Mouse (Mus musculus) limb, embryonic 13.5 days (tissue): ENCODE data around the gene Tmem183a. TPM values are rescaled to one million over a fixed set of nuclear protein-coding genes. Genes with fewer than 3 reads are reported as not detected.

ENCODE experiments used
- ATAC-seq: fragments of 200-750 bp; cut with Nextera tagmentation; 2 replicates; pipeline ENCODE4 v1.8.0; 2017; ENCODE audit warnings: low read depth, moderate number of reproducible peaks, moderate TSS enrichment; ENCODE audit not compliant: low FRiP score
- H3K27ac ChIP-seq: fragments of 300-500 bp; sonication (generic); 2 replicates; pipeline ENCODE4 v1.5.1; 2015; ENCODE audit warnings: inconsistent platforms, mild to moderate bottlenecking, moderate library complexity
- H3K27me3 ChIP-seq: fragments of 300-500 bp; sonication (generic); 2 replicates; pipeline ENCODE4 v1.6.1; 2015; ENCODE audit warnings: mild to moderate bottlenecking, inconsistent platforms
- H3K36me3 ChIP-seq: fragments of 300-500 bp; sonication (generic); 2 replicates; pipeline ENCODE4 v1.6.1; 2015; ENCODE audit warnings: inconsistent platforms, mild to moderate bottlenecking, moderate library complexity
- H3K4me1 ChIP-seq: fragments of 300-500 bp; sonication (generic); 2 replicates; pipeline ENCODE4 v1.6.1; 2015; ENCODE audit warnings: inconsistent platforms
- H3K4me2 ChIP-seq: fragments of 300-500 bp; sonication (generic); replicated peaks from 2 replicates; pipeline ENCODE4 v1.6.1; 2015; ENCODE audit warnings: inconsistent platforms, mild to moderate bottlenecking, moderate library complexity
- H3K4me3 ChIP-seq: fragments of 300-500 bp; sonication (generic); 2 replicates; pipeline ENCODE4 v1.5.1; 2015; ENCODE audit warnings: moderate library complexity, mild to moderate bottlenecking, inconsistent platforms
- H3K9ac ChIP-seq: fragments of 300-500 bp; sonication (generic); 2 replicates; pipeline ENCODE4 v1.6.1; 2015; ENCODE audit warnings: mild to moderate bottlenecking, inconsistent platforms
- H3K9me3 ChIP-seq: fragments of 300-500 bp; sonication (generic); 2 replicates; pipeline ENCODE4 v1.6.1; 2016; ENCODE audit warnings: inconsistent platforms
- WGBS: fragments of 180-500 bp; shearing (Covaris S2); methylation state at CpG from one replicate; pipeline ENCODE4 v1.1.7; 2015; 5-methylcytosine and 5-hydroxymethylcytosine counted together
- polyA plus RNA-seq: library from polyadenylated mRNA; unstranded; fragments of >200 nt; fragmentation: Nextera tagmentation; extraction: Ambion mirVana; gene quantifications from 2 replicates; pipeline ENCODE4 v1.2.1, GENCODE M21; 2015

The Tmem183a gene
- polyA plus RNA-seq, 1 experiment from 2014 or later: 90.9 TPM

DNA sequence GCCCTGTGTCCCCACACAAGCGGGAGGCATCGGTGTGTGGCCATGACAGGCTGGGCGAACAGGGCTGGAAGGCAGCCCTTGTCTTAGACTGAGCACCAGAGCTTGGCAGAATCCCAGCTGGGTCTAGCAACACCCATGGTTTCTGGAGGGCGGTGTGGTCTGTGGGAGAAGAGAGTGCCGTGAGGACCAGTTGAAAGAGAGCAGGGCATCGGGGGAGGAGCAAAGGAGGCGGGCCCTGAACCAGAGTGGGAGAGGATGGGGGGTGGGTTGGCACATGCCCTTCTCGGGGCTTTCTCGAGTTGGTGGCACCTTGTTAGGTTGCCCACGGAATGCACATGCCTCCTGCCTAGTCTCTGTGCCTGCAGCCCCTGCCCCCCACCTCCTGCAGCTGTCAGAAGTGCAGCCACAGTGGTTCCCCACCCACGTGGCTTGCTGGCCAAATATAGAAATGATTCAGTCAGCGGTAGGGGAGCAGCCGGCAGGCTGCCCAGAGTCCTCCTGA is 29.0 kb downstream of the Tmem183a start, which contains the start of gene Ppfia4:
Gene Ppfia4, minus strand, starts transcription at position 159 of the 502 bp plus-strand sequence.
- ATAC-seq: peak; percentile 60
- H3K9me3 ChIP-seq: no peaks in the 10 kb centered on the region
- 54% methylated on average over 13 of the region's 13 CpGs for WGBS
- no peaks in the 10 kb centered on the region for H3K36me3 ChIP-seq
- H3K27ac ChIP-seq: no peak within 1 kb of the TSS
- no peaks in the 10 kb centered on the region for H3K27me3 ChIP-seq
- H3K4me1 ChIP-seq: peaks cover 32% of the 10 kb centered on the region
- H3K9ac ChIP-seq: no peak within 1 kb of the TSS
- peak within 1 kb of the TSS; percentile 11; the same call in 1 of the 2 replicates for H3K4me2 ChIP-seq
- no peak within 1 kb of the TSS for H3K4me3 ChIP-seq

DNA sequence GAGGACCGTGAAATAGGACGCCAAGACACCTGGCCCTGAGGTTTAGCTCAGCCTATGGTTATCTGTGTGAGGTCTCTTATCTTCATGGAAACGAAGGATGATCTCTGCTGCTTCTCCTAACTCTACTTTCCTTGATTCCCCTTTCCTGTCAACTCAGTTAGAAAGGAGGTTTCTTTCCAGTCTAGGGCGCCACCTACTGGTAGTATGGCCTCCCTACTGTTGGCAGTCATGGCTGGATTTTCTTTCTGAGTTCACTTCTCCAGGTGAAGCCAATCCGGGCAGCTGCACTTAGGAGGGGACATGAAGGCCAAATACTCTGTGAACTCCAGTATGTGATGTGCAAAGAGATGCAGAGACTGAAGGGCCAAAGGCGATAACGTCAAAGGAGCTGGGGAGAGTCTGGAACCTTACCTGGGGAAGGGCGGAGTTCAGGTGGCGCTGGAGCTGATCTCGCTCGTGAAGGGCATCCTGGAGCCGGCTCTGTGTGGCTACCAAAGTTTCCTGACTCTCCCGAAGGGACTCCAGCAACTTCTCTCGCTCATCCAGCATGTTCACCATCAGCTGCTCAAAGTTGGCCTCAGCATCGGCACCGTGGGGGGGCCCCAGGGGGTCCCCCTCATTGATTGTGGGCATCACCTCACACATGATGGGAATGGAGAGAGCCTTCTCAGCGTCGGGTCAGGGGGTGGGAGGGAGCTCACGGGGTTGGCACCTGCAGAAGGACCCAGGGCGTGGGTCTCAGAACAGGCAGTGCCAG is 29.7 kb downstream of the Tmem183a start:
- H3K9me3 ChIP-seq: no peaks in the 10 kb centered on the region
- H3K36me3 ChIP-seq: peaks cover 2% of the 10 kb centered on the region; the same call in 1 of the 2 replicates
- no peak for ATAC-seq
- WGBS: 60% methylated on average over 20 of the region's 20 CpGs
- no peak overlapping the region for H3K9ac ChIP-seq
- no peaks in the 10 kb centered on the region for H3K27me3 ChIP-seq
- no peak overlapping the region for H3K27ac ChIP-seq
- no peak overlapping the region for H3K4me3 ChIP-seq
- H3K4me2 ChIP-seq: 0 out of 2 replicates have a peak overlapping the region, but pooled peaks have one; percentile 11
- peaks cover 24% of the 10 kb centered on the region for H3K4me1 ChIP-seq

- Histone ChIP-seq H3K4me2 (no peak overlapping the region), H3K4me1 (no peaks in the 10 kb centered on the region), H3K27me3 (no peaks in the 10 kb centered on the region), H3K9ac (no peak overlapping the region), H3K4me3 (no peak overlapping the region), H3K9me3 (no peaks in the 10 kb centered on the region), H3K27ac (no peak overlapping the region), H3K36me3 (peaks cover 13% of the 10 kb centered on the region)
- WGBS: 91% methylated on average over 12 of the region's 12 CpGs
- no peak for ATAC-seq
Observed at GRCm38 (mm10) chr1:134326841-134327346, 34.9 kb downstream of the Tmem183a start.

DNA sequence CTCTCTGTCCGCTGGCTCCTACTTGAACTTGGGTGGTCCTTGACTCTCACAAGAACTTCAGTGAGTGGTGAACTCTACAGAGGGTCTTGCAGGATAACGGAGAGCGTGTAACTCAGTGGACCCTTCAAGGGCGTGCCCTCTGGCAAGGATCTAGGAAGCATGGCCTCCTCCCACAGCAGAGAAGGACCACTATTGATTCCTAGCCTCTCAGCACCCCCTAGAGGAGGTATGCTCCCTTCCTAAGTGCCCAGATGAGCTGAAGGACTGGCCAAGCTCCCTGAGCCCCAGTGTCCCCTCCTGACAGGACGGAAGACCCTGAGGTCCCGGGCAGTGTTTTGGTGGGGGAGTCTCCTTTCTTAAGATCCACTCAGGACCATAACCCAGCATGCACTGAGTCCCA is 39.2 kb downstream of the Tmem183a start:
- Histone ChIP-seq H3K4me3 (no peak overlapping the region), H3K27me3 (no peaks in the 10 kb centered on the region), H3K4me1 (peaks cover 11% of the 10 kb centered on the region), H3K9ac (no peak overlapping the region), H3K27ac (no peak overlapping the region), H3K9me3 (no peaks in the 10 kb centered on the region), H3K4me2 (no peak overlapping the region), H3K36me3 (peaks cover 19% of the 10 kb centered on the region)
- WGBS: 85% methylated on average over 6 of the region's 6 CpGs
- ATAC-seq: no peak

DNA sequence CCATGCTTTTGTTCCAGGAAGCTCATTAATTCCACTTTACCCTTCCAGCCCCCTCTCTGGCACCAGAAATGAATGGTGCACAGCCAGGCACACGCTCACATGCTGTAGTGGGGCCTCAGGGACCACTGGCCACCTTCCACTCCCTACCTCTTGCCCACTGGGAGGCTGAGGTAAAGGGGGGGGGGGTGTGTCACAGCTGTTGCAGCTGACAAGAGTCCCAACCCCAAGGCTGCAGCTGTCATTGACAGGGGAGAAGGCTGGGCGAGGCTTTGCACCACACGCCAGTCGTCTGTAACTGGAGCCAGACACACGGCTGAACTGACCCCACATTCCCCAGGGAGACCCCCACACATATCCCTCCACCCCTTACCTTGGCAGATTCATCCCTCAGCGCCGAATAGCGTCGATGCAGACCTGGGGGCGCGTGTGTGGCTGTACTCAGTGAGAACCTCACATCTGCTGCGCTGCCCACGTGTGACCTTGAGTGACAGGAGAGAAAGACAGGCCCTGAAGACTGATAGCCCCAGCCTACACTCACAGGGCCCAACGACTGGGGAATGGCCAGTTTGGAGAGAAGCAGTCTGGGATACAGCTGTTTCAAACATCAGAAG is 41.0 kb downstream of the Tmem183a start:
- 38% methylated on average over 14 of the region's 14 CpGs for WGBS
- peak; percentile 82 for ATAC-seq
- H3K9ac ChIP-seq: no peak overlapping the region
- H3K4me3 ChIP-seq: no peak overlapping the region
- H3K4me1 ChIP-seq: peaks cover 11% of the 10 kb centered on the region
- H3K9me3 ChIP-seq: no peaks in the 10 kb centered on the region
- no peak overlapping the region for H3K27ac ChIP-seq
- H3K4me2 ChIP-seq: no peak overlapping the region
- H3K27me3 ChIP-seq: no peaks in the 10 kb centered on the region
- H3K36me3 ChIP-seq: peaks cover 14% of the 10 kb centered on the region

GRCm38 (mm10) chr1:134318261-134318660 is 43.5 kb downstream of the Tmem183a start:
- H3K4me3 ChIP-seq: no peak overlapping the region
- no peak overlapping the region for H3K9ac ChIP-seq
- WGBS: 87% methylated on average over 5 of the region's 5 CpGs
- peaks cover 14% of the 10 kb centered on the region for H3K36me3 ChIP-seq
- ATAC-seq: no peak
- H3K9me3 ChIP-seq: no peaks in the 10 kb centered on the region
- no peak overlapping the region for H3K4me2 ChIP-seq
- H3K4me1 ChIP-seq: peaks cover 11% of the 10 kb centered on the region
- H3K27me3 ChIP-seq: no peaks in the 10 kb centered on the region
- H3K27ac ChIP-seq: no peak overlapping the region

DNA sequence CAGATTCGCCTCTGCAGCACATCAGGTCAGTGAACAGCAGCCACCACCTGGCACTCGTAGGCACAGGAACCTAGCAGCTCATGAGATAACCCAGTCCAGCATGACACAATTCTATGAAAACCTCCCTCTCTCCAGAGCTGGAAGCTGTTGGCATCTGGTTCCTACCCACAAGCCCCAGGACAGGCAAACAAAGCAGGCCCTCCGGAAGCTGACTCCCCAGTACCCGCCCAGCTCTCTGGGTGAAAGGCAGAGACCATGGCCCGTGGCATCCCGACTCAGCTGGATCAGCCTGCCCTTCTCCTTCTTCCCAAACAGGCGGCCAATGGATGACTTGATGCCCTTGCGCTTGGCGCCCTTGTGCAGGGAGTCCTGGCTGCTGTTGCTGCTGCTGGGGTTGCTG is 45.4 kb downstream of the Tmem183a start:
- no peak for ATAC-seq

DNA sequence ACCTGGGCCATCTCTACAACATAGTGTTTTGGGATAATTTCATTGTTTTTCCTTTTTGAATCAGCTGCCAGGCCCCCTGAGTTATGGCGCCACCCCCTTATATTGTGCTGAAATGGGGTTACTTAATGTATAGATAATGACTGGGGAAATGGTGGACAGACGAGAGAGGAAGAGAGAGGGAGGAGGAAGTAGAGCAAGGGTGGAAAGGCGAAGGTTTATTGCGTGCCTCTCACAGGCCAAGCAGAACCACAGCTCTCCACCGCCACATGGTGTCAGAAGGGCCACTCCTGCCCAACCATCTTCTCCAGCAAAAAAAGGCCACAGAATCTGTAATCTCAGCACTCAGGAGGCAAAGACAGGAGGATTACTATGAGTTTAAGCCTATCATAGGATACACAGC is 46.6 kb downstream of the Tmem183a start:
- Histone ChIP-seq H3K4me2 (no peak overlapping the region), H3K9ac (no peak overlapping the region), H3K4me1 (no peaks in the 10 kb centered on the region), H3K36me3 (peaks cover 17% of the 10 kb centered on the region; the same call in 1 of the 2 replicates), H3K9me3 (no peaks in the 10 kb centered on the region), H3K4me3 (no peak overlapping the region), H3K27me3 (no peaks in the 10 kb centered on the region), H3K27ac (no peak overlapping the region; the same call in 1 of the 2 replicates)
- 86% methylated on average over 5 of the region's 5 CpGs for WGBS
- no peak for ATAC-seq

More for the DNA sequence above, 45.4 kb downstream of the Tmem183a start:
- Histone ChIP-seq H3K36me3 (peaks cover 17% of the 10 kb centered on the region; the same call in 1 of the 2 replicates), H3K27me3 (no peaks in the 10 kb centered on the region), H3K4me2 (no peak overlapping the region), H3K4me3 (no peak overlapping the region), H3K4me1 (peaks cover 11% of the 10 kb centered on the region), H3K27ac (no peak overlapping the region), H3K9me3 (no peaks in the 10 kb centered on the region), H3K9ac (peak overlapping the region; percentile 4; the same call in 1 of the 2 replicates)
- 91% methylated on average over 9 of the region's 9 CpGs for WGBS

DNA sequence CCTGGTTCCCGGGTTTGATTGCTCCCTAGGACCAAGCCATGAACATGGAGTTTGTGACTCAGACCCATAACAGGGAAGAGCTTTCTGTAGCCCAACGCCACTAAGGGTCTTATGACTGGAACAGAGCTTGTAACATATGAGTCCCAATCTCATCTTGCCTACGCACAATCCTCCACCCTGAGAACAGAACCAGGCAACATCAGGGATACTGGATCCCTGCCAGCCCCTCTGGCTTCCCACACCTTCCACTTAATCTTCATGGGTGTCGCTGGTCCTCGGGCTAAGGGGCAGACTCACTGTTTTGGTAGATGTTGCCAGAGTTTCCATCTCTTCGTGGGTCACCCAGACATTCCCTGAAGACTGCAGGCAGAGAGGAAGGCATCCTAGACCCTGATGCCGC is 50.0 kb downstream of the Tmem183a start:
- WGBS: 92% methylated on average over 7 of the region's 7 CpGs

DNA sequence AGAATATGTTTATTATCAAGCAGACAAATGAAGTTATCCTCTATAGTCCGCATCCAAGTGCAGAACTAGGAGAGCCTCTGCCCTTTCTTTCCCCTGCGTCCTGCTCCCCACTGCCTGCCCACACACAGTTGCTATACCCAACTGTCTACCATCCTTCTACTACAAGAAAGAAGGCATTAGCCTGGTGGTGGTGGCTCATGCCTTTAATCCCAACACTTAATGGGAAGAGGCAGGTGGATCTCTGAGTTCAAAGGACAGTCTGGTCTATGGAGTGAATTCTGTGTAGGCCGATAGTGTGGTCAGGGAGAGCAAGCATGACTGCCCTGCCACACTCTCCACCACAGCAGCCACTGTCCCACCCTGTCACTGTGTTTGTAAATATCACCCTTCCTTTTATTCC is 51.0 kb downstream of the Tmem183a start:
- Histone ChIP-seq H3K4me2 (no peak overlapping the region), H3K36me3 (peaks cover 7% of the 10 kb centered on the region; the same call in 1 of the 2 replicates), H3K9ac (no peak overlapping the region), H3K27ac (no peak overlapping the region), H3K4me1 (no peaks in the 10 kb centered on the region), H3K27me3 (no peaks in the 10 kb centered on the region), H3K4me3 (no peak overlapping the region), H3K9me3 (no peaks in the 10 kb centered on the region)
- WGBS: 99% methylated on average over 3 of the region's 3 CpGs
- ATAC-seq: no peak

More for the DNA sequence above, 50.0 kb downstream of the Tmem183a start:
- Histone ChIP-seq H3K9me3 (no peaks in the 10 kb centered on the region), H3K9ac (no peak overlapping the region), H3K4me3 (no peak overlapping the region), H3K27ac (no peak overlapping the region), H3K36me3 (peaks cover 11% of the 10 kb centered on the region), H3K4me2 (no peak overlapping the region), H3K27me3 (no peaks in the 10 kb centered on the region), H3K4me1 (no peaks in the 10 kb centered on the region)
- no peak for ATAC-seq

- Histone ChIP-seq H3K4me1 (no peaks in the 10 kb centered on the region), H3K27ac (no peak overlapping the region), H3K27me3 (no peaks in the 10 kb centered on the region), H3K4me3 (no peak overlapping the region), H3K36me3 (peaks cover 7% of the 10 kb centered on the region; the same call in 1 of the 2 replicates), H3K9me3 (no peaks in the 10 kb centered on the region), H3K4me2 (no peak overlapping the region), H3K9ac (no peak overlapping the region)
- ATAC-seq: no peak
- WGBS: 94% methylated on average over 2 of the region's 2 CpGs
Observed at GRCm38 (mm10) chr1:134310291-134310690, 51.5 kb downstream of the Tmem183a start.

DNA sequence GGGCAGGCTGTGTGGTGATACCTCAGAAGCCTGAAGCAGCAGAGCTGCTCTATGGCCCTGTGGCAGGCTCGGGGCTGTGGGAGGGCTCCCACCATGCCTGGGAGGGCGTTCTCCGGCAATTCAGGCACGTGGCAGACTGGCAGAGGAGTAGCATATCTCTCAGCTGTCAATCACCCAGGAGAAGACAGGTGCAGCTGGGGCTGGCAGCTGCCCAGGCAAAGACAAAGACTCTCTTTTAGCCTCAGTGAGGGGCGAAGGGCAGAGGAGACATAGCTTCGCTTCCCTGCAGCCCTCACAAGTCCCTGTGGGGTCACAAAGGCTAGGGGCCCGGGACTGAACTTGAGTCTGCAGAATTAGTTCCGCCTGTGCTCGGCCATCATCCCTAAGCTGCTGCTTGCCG is 54.4 kb downstream of the Tmem183a start:
- H3K27me3 ChIP-seq: no peaks in the 10 kb centered on the region
- no peak overlapping the region for H3K27ac ChIP-seq
- H3K4me1 ChIP-seq: peaks cover 13% of the 10 kb centered on the region
- H3K4me3 ChIP-seq: no peak overlapping the region
- no peak overlapping the region for H3K4me2 ChIP-seq
- WGBS: 71% methylated on average over 10 of the region's 10 CpGs
- H3K36me3 ChIP-seq: peaks cover 12% of the 10 kb centered on the region; the same call in 1 of the 2 replicates
- ATAC-seq: peak; percentile 63; the same call in 1 of the 2 replicates
- H3K9ac ChIP-seq: no peak overlapping the region
- no peaks in the 10 kb centered on the region for H3K9me3 ChIP-seq
